Mouse (Mus musculus): ENCODE data around the gene Gap43.
"Not testable (repeated sequence)": the region's sequence is repeated elsewhere in the genome, so short reads cannot be mapped to it uniquely, and the experiment has no call there.

The Gap43 gene

GRCm38 (mm10) chr16:42340021-42340768 lies at the start of gene Gap43:
TSS of gene Gap43 (minus strand) at chr16:42340651.
- DNase-seq (ENCODE audit: low read depth): no peak

DNA sequence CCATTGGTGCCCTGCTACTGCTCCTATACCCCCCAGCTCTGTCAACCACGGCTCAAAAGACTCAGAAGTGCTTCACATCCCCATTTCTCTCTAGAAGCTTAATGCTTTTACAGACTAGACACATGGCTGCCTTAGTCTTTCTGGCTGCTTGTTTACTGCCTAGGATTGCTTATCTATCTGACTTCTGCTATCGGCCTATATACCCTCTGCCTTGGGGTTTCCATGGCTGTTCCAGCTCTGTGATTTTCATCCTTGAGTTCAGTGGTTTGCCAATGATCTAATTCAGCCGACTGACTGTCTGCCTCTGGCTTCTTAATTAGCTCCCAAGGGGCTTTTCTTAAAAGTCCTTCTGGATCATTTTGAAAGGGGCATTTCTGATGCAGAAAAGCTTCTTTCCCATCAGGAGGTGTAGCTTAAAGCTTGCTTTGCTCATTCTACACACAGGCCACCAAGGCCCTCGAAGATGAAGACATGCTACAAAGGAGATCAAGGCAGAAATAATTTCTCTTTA lies 40.9 kb upstream of the Gap43 start:
- no peak for DNase-seq (ENCODE audit: low read depth)

- DNase-seq (ENCODE audit: low read depth): no peak
These were observed 40.2 kb upstream of the Gap43 start for GRCm38 (mm10) chr16:42380641-42381040.

DNA sequence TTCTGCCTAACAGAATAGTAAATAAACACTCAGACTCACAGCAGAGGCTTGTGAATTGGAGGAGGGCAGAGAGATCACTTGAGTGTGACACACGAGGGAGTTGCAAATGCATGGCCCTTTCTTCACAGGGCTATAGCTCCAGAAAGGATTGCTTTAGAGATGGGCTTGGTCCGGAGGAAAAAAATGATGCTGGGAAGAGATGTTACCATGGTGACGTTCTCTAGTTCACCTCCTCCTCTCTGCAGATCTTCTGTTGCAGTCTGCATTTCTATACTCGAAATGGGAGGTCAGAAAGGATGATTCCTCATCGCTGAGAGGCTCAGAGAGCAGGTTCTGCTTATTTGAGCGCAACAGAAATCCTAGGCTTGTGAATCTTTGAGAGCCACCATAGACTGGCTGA lies 29.7 kb upstream of the Gap43 start:
- DNase-seq (ENCODE audit: low read depth): no peak

GRCm38 (mm10) chr16:42369346-42369745 lies 28.9 kb upstream of the Gap43 start:
- no peak for DNase-seq (ENCODE audit: low read depth)

DNA sequence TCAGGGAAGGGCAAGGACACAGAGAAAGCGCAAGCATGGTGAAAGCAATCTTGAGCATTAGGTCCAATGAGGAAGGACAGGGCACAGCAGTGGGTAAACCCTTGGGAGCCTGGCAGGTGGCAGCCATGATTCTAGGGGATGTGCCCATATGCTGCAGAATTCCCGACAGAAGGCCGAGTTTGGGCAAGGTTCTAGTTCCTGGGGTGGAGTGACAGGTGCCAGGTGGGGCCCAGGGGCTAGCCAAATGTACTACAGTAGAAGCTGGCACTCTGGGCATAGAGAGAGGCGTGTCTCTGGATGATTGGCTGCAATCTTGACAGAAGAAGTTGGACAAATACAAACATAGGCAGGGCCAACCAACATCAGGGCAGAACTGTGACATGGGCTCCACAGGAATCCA lies 19.6 kb upstream of the Gap43 start:
- no peak for DNase-seq (ENCODE audit: low read depth)

- no peak for DNase-seq (ENCODE audit: low read depth)
These were observed 17.6 kb upstream of the Gap43 start for GRCm38 (mm10) chr16:42358058-42358457.

GRCm38 (mm10) chr16:42350076-42350475 lies 9.6 kb upstream of the Gap43 start:
- DNase-seq (ENCODE audit: low read depth): no peak

DNA sequence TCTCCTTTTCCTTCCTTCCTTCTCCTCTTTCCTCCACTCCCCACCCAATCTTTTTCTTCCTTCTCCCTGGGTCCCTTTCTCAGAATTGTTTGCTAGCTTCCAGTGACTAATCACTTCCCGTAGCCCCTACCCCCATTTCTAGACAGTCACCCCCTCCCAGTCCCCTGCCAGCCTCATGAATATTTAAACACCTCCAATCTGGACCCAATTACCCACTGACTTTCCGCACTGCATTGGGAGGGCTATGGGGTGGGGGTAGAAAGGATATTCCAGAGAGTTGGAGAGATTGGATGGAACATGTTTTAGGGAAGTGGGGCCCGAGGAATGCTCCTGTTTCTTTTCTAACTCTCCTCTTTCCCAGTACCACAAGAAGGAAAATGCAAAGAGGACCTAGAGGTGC lies 414 bp upstream of the Gap43 start:
- DNase-seq (ENCODE audit: low read depth): not testable (repeated sequence)

- no peak for DNase-seq (ENCODE audit: low read depth)
These were observed 939 bp downstream of the Gap43 start for GRCm38 (mm10) chr16:42339512-42339911.

DNA sequence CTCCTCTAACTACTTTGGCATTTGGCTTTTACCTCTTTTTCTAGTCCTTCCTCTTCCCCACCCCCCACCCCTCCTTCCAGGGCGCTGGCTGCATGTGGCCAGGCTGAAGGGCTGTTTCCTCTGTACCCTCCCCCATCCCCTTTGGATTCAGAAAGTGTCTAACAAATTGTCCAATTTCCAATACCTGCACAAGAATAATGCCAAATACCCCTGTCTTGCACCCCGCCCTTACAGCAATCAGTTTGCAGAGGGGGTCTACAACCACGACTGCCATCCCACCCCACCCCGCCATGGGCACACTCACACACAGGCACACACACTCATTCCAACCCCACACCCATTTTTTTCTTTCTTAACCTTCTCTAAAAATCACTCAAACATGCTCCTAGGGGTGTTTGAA lies 1.5 kb downstream of the Gap43 start:
- no peak for DNase-seq (ENCODE audit: low read depth)

- no peak for DNase-seq (ENCODE audit: low read depth)
These were observed 2.1 kb downstream of the Gap43 start for GRCm38 (mm10) chr16:42338342-42338741.

DNA sequence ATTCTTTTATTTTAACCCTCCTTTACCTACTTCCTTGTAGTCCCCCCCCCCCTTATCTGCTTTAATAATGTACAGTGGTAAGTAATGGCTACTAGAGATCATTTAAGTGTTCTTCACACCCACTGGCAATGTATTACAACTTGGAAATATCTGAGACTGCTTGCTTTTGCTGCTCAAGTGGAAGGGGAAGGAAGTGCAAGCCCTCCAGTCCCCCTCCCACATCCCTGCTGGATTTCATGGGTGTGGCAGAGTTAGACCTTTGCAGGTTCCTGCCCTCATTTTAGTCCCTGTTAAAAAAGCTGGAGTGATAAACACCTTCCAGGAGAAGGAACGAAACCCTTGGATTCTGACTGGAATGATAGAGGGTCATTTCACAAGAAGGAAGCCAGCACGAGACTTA lies 2.8 kb downstream of the Gap43 start:
- no peak for DNase-seq (ENCODE audit: low read depth)

- DNase-seq (ENCODE audit: low read depth): no peak
These were observed 3.8 kb downstream of the Gap43 start for GRCm38 (mm10) chr16:42336610-42337009.

DNA sequence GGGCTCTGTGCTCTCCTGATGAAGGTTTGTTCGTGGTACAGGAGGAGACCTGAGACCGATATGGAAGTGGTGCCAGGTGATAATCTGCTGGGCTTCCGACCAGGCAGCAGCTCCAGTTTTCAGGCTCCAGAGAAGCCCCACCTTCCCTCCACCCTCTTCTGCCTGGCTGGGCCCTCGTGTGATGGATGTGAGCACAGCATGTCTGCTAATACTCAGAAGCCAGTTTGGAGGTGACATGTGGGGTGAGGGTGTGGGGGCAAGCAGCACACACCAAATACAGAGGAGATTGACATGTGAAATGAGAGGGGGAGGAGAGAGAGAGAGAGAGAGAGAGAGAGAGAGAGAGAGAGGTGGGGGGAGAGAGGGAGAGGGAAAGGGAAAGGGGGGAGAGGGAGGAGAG lies 8.1 kb downstream of the Gap43 start:
- DNase-seq (ENCODE audit: low read depth): no peak

DNA sequence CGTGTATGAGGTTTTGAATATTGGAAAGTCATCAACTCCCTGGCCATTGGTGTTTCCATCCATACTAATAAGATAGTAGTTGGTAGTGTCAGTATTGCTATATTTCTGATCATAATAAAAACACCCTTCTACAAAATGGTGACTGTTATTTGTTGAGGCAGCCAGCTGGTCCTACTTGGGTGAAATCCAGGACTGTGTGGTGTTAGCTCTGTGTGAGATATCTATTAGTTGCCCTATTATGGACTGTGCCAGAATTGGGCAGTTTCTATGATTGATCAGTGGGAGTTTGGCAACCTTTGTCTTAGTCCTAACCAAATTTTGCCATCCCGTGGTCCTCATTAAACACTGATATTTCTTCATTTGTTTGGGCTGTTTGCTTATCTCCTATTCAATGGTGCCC lies 14.3 kb downstream of the Gap43 start:
- DNase-seq (ENCODE audit: low read depth): no peak

GRCm38 (mm10) chr16:42325536-42325935 lies 14.9 kb downstream of the Gap43 start:
- no peak for DNase-seq (ENCODE audit: low read depth)

GRCm38 (mm10) chr16:42319831-42320230 lies 20.6 kb downstream of the Gap43 start:
- DNase-seq (ENCODE audit: low read depth): no peak

- DNase-seq (ENCODE audit: low read depth): no peak
These were observed 21.1 kb downstream of the Gap43 start for GRCm38 (mm10) chr16:42319365-42319764.

DNA sequence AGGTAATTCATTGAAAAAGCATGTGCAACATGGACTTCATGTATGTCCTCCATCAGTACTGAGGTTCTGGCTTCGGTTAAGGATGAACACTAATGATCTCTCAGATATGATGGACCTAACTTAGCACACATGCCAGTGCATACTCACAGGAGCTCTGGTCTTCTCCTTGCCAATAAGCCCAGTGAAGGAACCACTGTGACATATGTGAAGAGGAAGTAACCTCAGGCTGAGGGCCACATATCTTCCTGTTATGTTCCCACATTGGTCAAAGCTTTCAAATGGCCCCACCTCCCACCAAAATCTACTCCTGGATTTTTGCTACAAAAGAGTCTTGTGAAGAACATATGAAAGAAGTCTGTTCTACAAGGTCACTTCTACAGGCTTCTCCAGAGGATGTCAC lies 28.3 kb downstream of the Gap43 start:
- DNase-seq (ENCODE audit: low read depth): no peak

GRCm38 (mm10) chr16:42308761-42309160 lies 31.7 kb downstream of the Gap43 start:
- DNase-seq (ENCODE audit: low read depth): no peak

DNA sequence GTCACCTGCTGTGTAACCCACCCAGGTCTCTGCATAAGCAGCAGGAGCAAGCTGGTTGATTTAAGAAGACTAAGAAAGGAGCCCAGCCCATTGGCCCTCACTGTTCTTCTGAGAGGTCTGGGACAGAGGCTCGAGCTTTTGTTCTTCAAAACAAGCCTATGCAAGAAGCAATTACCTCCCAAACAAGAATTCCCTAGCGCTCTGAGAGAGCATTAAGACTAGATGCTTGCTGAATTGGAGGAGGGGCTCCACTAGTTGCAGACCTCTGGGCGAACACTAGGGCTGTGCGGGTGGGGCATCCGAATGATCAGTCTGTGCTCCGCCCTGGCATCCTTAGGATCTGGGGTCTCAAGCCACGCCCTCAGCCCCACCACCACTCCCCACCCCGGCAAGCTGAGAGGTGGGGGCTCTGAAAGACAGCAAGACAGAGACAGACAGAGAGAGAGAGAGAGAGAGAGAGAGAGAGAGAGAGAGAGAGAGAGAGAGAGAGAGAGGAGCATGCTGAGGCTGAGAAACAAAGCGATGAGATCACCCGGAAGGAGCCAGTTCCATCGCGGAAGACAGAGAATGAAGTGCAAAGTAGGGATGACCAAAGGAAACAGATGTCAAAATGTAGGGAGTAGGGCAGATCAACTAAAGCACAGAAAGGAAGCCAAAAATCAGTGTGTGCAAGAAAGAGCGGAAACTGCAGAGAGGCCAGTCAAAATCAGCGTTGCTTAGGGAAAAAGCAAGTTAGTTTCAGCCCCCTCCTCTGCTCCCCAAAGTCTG lies 34.3 kb downstream of the Gap43 start:
- no peak for DNase-seq (ENCODE audit: low read depth)

DNA sequence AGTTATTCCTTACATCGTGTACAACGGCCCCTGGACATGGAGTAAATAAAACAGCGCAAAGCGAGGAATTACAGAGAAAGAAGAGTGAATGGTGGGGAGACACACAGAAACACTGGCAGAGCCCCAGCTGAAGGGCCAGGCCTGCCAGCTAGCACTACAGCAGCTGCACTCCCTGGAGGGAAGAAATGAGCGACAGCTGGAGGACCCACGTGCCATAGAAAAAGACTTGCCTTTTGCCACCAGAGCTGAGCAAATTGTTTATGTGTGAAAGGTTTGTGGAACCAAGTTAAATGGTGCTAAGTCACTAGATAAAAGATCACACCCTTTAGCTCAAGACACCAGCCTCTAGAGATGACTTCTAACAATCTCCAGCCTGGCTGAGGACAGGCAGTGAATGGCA lies 37.0 kb downstream of the Gap43 start:
- DNase-seq (ENCODE audit: low read depth): no peak
